Mouse (Mus musculus): Measurements from ENCODE around the gene Robo1.

- no peak for TF ChIP-seq POLR2A (IDR thresholded peaks at IDR 0.05; ENCODE audit: insufficient read depth, low read depth, low read length)
- no peak for TF ChIP-seq CTCF (IDR thresholded peaks at IDR 0.05; ENCODE audit: insufficient read depth, low read depth, low read length)
Measured at GRCm38 (mm10) chr16:73030999-73031398, 722.9 kb downstream of the Robo1 start.
